Mouse (Mus musculus): ENCODE data around the gene Tssk2. TPM values are rescaled to one million over a fixed set of nuclear protein-coding genes. Genes with fewer than 3 reads are reported as not detected.

Tssk2 gene
- total RNA-seq, 1 experiment from 2014 or later = not detected

DNA sequence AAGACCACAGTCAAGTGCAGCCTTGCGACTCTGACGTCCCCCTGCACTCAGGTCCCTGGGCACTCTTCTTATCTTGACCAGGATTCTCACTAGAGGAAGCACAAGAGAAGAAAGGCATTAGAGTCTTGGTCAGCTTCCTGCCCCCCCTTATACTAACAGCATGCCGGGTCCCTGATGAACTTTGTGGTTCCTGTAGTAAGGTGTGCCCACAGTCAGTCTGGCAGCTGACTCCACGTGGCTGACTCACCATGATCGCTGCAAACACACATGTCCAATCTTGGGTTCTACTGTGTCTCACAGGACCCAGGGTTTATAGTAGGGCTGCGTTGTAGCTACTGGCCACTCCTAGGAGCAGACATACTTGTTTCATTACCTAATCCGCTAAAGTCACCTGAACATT lies 39.8 kb downstream of the Tssk2 start:
- no peak for ATAC-seq (ENCODE audit: extremely low read depth, insufficient number of reproducible peaks, low FRiP score, poor library complexity, severe bottlenecking)

DNA sequence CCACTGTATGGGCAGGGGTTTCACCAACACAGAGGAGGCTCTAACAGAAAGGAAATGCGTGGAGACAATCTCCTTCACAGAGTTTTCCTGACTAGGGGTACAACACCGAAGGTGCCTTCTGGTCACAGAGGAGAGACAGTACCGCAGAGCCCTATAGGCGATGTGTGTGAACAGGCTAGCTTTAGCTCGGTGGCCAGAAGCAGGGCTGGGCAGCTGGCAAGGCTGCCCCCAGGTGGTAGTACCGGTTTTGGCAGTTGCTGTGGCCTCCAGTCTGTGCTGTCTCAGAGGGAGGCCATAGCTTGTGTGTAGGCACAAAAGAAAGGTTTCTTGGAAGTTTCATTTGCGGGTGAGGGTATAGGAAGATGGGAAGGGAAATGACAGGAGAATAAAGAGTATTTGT lies 40.4 kb downstream of the Tssk2 start:
- peak; percentile 88 for ATAC-seq (ENCODE audit: extremely low read depth, insufficient number of reproducible peaks, low FRiP score, poor library complexity, severe bottlenecking)

DNA sequence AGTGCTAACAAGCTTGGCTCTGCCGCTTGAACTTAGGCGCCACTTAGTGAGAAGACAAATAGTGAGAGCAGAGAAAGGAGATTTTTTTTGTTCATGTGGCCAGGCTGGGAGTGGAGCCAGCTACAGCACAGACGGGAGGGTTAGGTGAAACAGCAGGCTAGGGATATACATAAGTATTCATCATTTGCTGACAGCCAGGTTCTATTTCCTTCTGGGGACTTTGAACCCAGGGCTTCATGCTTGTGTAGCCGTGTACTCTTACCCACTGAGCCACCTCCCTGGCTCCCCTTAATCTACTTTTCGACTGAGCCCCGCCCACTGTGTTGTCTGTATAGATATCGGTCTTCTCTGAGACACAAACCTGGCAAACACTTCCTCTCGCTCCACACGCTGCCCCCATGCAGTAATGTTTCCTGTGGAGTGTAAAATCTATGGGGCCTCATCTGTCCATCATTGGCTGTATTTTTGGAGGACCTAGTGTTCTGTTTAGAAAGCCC lies 40.9 kb downstream of the Tssk2 start:
- ATAC-seq (ENCODE audit: extremely low read depth, insufficient number of reproducible peaks, low FRiP score, poor library complexity, severe bottlenecking) = no peak

DNA sequence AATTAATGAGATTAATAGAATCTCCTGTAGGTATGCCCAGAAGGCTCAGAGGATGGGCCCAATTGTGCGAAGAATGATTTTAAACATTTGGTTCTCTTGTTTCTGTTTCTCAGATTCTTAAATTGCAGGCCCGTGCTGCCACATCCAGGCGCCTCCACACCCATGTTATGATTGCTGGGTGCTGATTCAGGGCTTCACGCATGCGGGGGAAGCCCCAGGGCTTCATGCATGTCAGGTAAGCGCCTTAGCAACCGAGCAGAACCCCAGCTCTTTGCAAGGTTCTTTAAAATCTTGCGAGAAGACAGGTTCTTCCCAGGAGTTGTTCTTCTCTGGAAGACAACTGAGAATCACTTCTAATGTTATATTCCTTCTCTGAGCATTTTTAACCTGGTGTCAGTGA lies 45.0 kb downstream of the Tssk2 start:
- ATAC-seq (ENCODE audit: extremely low read depth, insufficient number of reproducible peaks, low FRiP score, poor library complexity, severe bottlenecking) = no peak

DNA sequence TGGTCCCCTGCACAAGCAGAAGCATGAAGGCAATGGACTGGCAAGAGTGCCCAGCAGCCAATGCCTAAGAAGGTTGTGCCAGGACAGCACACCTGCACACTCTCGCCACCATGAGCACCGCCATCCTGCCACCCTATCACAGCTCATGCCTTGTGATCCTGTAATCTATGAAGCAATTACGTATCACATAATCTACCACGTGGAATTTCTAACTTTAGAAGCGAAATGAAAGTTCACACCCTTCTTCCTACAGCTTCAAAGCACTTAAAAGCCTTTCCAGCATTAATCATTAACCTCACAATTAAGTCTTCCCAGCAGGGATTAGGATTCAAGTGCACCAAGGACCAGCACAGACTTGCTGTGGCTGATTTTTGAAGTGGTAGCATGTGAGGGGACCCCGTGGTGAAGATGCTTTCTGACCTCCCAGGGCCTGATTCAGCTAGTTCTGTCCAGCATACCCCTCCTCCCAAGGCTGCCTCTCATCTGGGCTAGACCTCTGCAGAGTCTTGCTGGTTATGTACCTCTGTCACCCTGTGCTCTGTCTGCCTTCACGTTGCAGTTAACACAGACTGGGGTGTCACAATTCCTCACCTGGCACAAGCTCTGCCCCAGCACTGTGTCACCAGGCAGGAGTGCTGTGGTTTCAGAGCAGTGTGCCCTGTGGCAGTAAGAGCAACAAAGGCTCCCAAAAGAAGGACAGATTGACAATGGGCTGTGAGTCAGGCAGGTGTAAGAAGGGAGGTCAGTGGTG lies 46.8 kb downstream of the Tssk2 start:
- ATAC-seq (ENCODE audit: extremely low read depth, insufficient number of reproducible peaks, low FRiP score, poor library complexity, severe bottlenecking) = no peak

DNA sequence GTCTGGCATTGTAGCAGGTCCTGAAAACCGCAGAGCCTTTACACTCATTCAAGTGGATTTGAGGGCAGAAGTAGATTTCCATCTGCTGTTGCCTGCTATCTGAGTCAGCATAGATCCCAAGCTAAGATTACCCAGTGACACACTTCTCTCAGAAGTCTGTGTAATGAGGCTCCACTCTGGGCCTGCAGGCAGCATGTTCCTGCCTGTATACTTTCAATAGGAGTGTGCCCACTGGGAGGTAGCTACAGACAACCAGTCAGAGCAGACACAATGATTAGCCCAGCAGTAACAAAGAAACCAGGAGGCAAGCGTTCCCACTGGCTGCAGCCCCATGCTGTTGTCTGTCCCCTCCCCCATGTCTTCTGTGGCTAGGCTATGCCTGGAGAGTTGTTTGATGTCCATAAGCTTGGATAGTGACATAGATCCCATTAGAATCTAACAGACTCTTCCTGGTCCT lies 51.0 kb downstream of the Tssk2 start:
- no peak for ATAC-seq (ENCODE audit: extremely low read depth, insufficient number of reproducible peaks, low FRiP score, poor library complexity, severe bottlenecking)

Other genes with a start within 250 kb of the Tssk2 start
- gene Med15, start 165.7 kb upstream of the Tssk2 start, total RNA-seq (2017) = 55.6 and 63.1 TPM in 2 replicates
- gene Klhl22, start 139.0 kb upstream of the Tssk2 start, total RNA-seq (2017) = 8.6 and 10.5 TPM in 2 replicates
- not detected in 2 replicates for gene Scarf2, start 101.4 kb upstream of the Tssk2 start, total RNA-seq (2017)
- gene B830017H08Rik, start 65.5 kb upstream of the Tssk2 start, total RNA-seq (2017) = not detected in 2 replicates
- gene Car15, start 60.3 kb upstream of the Tssk2 start, total RNA-seq (2017) = 8.8 and 12.9 TPM in 2 replicates
- gene Gm20518, start 7.0 kb upstream of the Tssk2 start, total RNA-seq (2017) = 2.8 and 3.9 TPM in 2 replicates
- not detected in 2 replicates for gene Tssk1, start 4.4 kb upstream of the Tssk2 start, total RNA-seq (2017)
- 40.7 and 57.5 TPM in 2 replicates for gene Dgcr2, start 75 bp upstream of the Tssk2 start, total RNA-seq (2017)
- gene Ess2, start 12.7 kb downstream of the Tssk2 start, total RNA-seq (2017) = 39.7 and 52.4 TPM in 2 replicates
- not detected in 2 replicates for gene Gsc2, start 16.4 kb downstream of the Tssk2 start, total RNA-seq (2017)
- 18.0 and 20.4 TPM in 2 replicates for gene Slc25a1, start 29.6 kb downstream of the Tssk2 start, total RNA-seq (2017)
- not detected in 2 replicates for gene Vpreb2, start 81.8 kb downstream of the Tssk2 start, total RNA-seq (2017)
- gene Dgcr6, start 154.2 kb downstream of the Tssk2 start, total RNA-seq (2017) = 5.1 and 5.2 TPM in 2 replicates
- 0.98 and 3.8 TPM in 2 replicates for gene Prodh, start 191.6 kb downstream of the Tssk2 start, total RNA-seq (2017)
- gene Rtn4r, start 229.0 kb downstream of the Tssk2 start, total RNA-seq (2017) = not detected in 2 replicates